Mouse (Mus musculus) adrenal gland, adult 10 weeks (tissue): ENCODE measurements around the gene Mgme1. TPM values are rescaled to one million over a fixed set of nuclear protein-coding genes. Genes with fewer than 3 reads are reported as not detected.

ENCODE experiments used
- polyA plus RNA-seq: library from polyadenylated mRNA; stranded (reverse); fragments of 350-450 nt; fragmentation: Illumina TruSeq; extraction: RNeasy Lipid Tissue Mini Kit (QIAGEN cat#74804); gene quantifications from one replicate; pipeline ENCODE4 v1.2.3, GENCODE M21; 2014; ENCODE audit warnings: low read depth, low replicate concordance

Gene Mgme1
- polyA plus RNA-seq = 13.9 TPM

GRCm38 (mm10) chr2:144270507-144271420, at the start of gene Mgme1, which contains the start of gene Snx5:
Gene Mgme1 (plus strand): TSS chr2:144270663.
Gene Snx5 (minus strand): TSS chr2:144270906.

Other genes starting within 250 kb of the Mgme1 start
- gene Banf2, start 237.6 kb upstream of the Mgme1 start, polyA plus RNA-seq = not detected
- gene Snx5, start 243 bp downstream of the Mgme1 start, polyA plus RNA-seq = 262 TPM
- not detected for gene Ovol2, start 61.5 kb downstream of the Mgme1 start, polyA plus RNA-seq
- 10.1 TPM for gene Kat14, start 98.3 kb downstream of the Mgme1 start, polyA plus RNA-seq
- 8.5 TPM for gene Pet117, start 98.3 kb downstream of the Mgme1 start, polyA plus RNA-seq